Mouse (Mus musculus) kidney, postnatal 0 days (tissue): Measurements from ENCODE around the gene Slc22a16. TPM values are rescaled to one million over a fixed set of nuclear protein-coding genes. Genes with fewer than 3 reads are reported as not detected.

Source experiments
- ATAC-seq: fragments of 200-750 bp; cut with Nextera tagmentation; replicated peaks from 2 replicates; pipeline ENCODE4 v1.8.0; 2017; ENCODE audit warnings: low read depth, moderate number of reproducible peaks, moderate TSS enrichment, moderate library complexity; ENCODE audit not compliant: low FRiP score
- DNase-seq: peaks from one replicate; pipeline ENCODE4 v3.0.0-alpha.2; 2016; ENCODE audit warnings: low spot score
- H3K27ac ChIP-seq: fragments of 300-500 bp; sonication (generic); 2 replicates; pipeline ENCODE4 v1.5.1; 2014; ENCODE audit warnings: mild to moderate bottlenecking
- H3K27me3 ChIP-seq: fragments of 300-500 bp; sonication (generic); 2 replicates; pipeline ENCODE4 v1.6.1; 2014; ENCODE audit warnings: low read length, mixed read lengths; ENCODE audit not compliant: insufficient read depth
- H3K36me3 ChIP-seq: fragments of 300-500 bp; sonication (generic); 2 replicates; pipeline ENCODE4 v1.6.1; 2014; ENCODE audit warnings: low read length, mixed read lengths; ENCODE audit not compliant: insufficient read depth
- H3K4me1 ChIP-seq: fragments of 300-500 bp; sonication (generic); replicated peaks from 2 replicates; pipeline ENCODE4 v1.6.1; 2014; ENCODE audit warnings: antibody characterized with exemption, low read length, mixed read lengths; ENCODE audit not compliant: insufficient read depth
- H3K4me2 ChIP-seq: fragments of 300-500 bp; sonication (generic); 2 replicates; pipeline ENCODE4 v1.6.1; 2014; ENCODE audit warnings: mild to moderate bottlenecking, low read length, moderate library complexity, mixed read lengths
- H3K4me3 ChIP-seq: fragments of 300-500 bp; sonication (generic); replicated peaks from 2 replicates; pipeline ENCODE4 v1.5.1; 2014; ENCODE audit warnings: low read depth, low read length
- H3K9ac ChIP-seq: fragments of 300-500 bp; sonication (generic); 2 replicates; pipeline ENCODE4 v1.6.1; 2014; ENCODE audit warnings: low read depth, low read length
- H3K9me3 ChIP-seq: fragments of 300-500 bp; sonication (generic); replicated peaks from 2 replicates; pipeline ENCODE4 v1.6.1; 2016; ENCODE audit warnings: low read length, inconsistent platforms, mixed read lengths
- CTCF ChIP-seq: IDR thresholded peaks from 2 replicates; pipeline ENCODE4 v1.5.1; 2016; ENCODE audit warnings: antibody characterized with exemption, low read depth, mild to moderate bottlenecking, moderate library complexity
- WGBS: fragments of 180-500 bp; shearing (Covaris S2); extraction: QIAGEN DNeasy Blood & Tissue Kit; methylation state at CpG from one replicate; pipeline ENCODE4 v1.1.7; 2014; 5-methylcytosine and 5-hydroxymethylcytosine counted together
- polyA plus RNA-seq: library from polyadenylated mRNA; unstranded; fragments of >200 nt; fragmentation: Nextera tagmentation; extraction: Ambion mirVana; gene quantifications from 2 replicates; pipeline ENCODE4 v1.2.1, GENCODE M21; 2015

Gene Slc22a16
- polyA plus RNA-seq, 1 experiment from 2014 or later, result not detected

DNA sequence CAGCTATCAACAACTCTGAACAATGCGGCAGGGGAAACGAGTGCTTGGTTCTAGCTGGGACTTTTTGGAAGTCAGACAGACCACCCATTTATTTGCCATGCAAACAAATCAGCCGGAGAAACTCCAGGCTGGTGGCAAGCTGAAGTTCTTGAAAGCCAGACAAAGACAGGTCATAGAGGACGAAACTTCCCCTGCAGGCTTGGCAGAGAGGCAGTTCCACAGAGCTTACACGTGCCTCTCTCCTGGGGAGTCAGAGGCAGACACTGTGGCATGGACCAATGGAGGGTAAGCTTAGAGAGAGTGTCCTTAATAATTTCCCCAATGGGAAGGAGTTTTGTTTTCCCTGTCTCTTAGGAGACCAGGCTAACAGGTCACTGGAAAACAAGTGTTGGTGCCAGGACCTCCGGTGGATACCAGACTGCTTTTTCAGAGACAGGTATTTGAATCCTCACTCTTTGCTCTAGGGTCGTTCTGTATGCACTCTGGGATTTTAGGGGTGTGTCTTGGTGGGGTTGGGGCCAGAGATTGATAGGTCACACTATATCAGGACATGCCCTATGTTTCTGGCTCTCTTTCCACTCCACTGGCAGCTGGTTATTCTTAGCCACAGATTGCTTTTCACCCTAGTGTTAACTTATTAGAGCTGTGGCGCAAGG lies 59.6 kb downstream of the Slc22a16 start, which contains the start of gene Ddo:
Ddo (plus strand) TSS at position 356 of the 656 bp plus-strand sequence.
- H3K9me3 ChIP-seq, result no peaks in the 10 kb centered on the region
- DNase-seq, result no peak
- H3K4me1 ChIP-seq, result no peaks in the 10 kb centered on the region
- H3K9ac ChIP-seq, result no peak within 1 kb of the TSS
- no peaks in the 10 kb centered on the region for H3K27me3 ChIP-seq
- no peak for TF ChIP-seq CTCF
- H3K4me3 ChIP-seq, result no peak within 1 kb of the TSS
- H3K36me3 ChIP-seq, result no peaks in the 10 kb centered on the region
- peak; percentile 62 for ATAC-seq
- no peak within 1 kb of the TSS for H3K4me2 ChIP-seq
- 70% methylated on average over 8 of the region's 8 CpGs for WGBS
- no peak within 1 kb of the TSS for H3K27ac ChIP-seq

DNA sequence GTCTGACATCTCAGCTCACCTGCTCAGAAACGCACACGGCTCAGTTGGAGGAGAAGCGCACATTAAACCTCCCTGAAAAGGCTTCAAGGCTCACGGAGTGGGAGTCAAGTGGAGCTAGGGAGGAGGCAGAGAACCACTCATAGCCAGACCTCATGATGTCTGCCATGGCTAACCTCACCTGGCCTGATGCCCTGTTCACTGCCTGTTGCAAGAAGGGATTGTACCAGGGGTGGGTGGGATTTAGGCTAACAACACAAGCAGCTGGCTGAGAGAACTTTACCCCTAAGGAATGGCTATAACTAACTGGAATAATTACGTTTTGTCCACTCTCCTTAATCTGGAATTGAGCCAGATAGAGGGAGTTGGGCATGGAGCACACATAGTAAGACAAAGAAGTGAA lies 60.3 kb downstream of the Slc22a16 start:
- Histone ChIP-seq H3K27me3 (no peaks in the 10 kb centered on the region), H3K4me2 (no peak overlapping the region), H3K4me3 (no peak overlapping the region), H3K9me3 (no peaks in the 10 kb centered on the region), H3K36me3 (no peaks in the 10 kb centered on the region), H3K27ac (no peak overlapping the region), H3K4me1 (no peaks in the 10 kb centered on the region), H3K9ac (no peak overlapping the region)
- no peak for TF ChIP-seq CTCF
- 0 out of 2 replicates have a peak, but pooled peaks have one; percentile 31 for ATAC-seq
- no peak for DNase-seq
- 58% methylated on average over 5 of the region's 5 CpGs for WGBS

DNA sequence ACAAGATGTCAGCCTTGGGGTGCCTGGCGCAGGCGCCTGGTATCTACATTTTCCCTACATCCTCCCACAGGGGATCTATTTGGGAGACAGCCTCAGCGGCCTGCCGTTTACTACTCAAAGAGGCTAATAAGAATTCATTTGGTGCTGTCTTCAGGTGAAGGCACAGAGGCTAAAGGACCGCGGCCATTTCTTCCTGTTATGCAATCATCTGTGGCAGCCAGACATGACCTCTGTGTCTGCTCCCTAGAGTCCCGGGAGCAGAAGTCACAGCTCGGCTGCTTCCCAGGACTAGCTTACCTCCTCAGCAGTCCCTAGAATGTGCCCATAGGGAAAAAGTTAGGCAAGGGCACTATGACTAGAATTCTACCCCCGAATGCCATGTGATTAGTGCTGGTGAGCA lies 60.8 kb downstream of the Slc22a16 start:
- DNase-seq (no peak), ATAC-seq (no peak)
- Histone ChIP-seq H3K4me2 (no peak overlapping the region), H3K27ac (no peak overlapping the region), H3K4me1 (no peaks in the 10 kb centered on the region), H3K9me3 (no peaks in the 10 kb centered on the region), H3K27me3 (no peaks in the 10 kb centered on the region), H3K36me3 (no peaks in the 10 kb centered on the region), H3K9ac (no peak overlapping the region), H3K4me3 (no peak overlapping the region)
- WGBS, result 45% methylated on average over 9 of the region's 9 CpGs
- TF ChIP-seq CTCF, result no peak

DNA sequence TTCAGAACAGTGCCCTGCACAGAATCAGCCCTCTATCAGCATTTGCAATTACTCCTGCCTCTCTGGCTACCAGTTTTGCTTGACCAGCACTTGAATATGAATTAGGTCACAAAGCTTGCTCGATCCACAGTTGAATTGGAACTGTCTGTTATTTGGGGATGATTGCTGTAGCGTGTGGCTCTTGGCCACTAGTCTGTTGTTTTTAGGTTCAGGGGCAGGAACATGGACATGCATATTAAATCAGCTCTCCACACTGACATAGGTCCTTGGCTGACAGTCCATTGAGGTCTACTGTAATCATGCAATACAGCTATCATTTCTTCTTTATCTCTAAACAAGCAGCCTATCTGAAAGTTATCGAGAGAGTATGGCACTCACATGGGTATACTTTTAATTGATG lies 62.0 kb downstream of the Slc22a16 start:
- 0 out of 2 replicates have a peak, but pooled peaks cover under 1% of the 10 kb centered on the region for H3K4me1 ChIP-seq
- H3K27me3 ChIP-seq, result no peaks in the 10 kb centered on the region
- TF ChIP-seq CTCF, result no peak
- no peak overlapping the region for H3K27ac ChIP-seq
- ATAC-seq (no peak), DNase-seq (no peak)
- WGBS, result 81% methylated on average over 3 of the region's 3 CpGs
- H3K4me2 ChIP-seq, result no peak overlapping the region
- no peaks in the 10 kb centered on the region for H3K9me3 ChIP-seq
- H3K4me3 ChIP-seq, result no peak overlapping the region
- no peak overlapping the region for H3K9ac ChIP-seq
- H3K36me3 ChIP-seq, result no peaks in the 10 kb centered on the region

DNA sequence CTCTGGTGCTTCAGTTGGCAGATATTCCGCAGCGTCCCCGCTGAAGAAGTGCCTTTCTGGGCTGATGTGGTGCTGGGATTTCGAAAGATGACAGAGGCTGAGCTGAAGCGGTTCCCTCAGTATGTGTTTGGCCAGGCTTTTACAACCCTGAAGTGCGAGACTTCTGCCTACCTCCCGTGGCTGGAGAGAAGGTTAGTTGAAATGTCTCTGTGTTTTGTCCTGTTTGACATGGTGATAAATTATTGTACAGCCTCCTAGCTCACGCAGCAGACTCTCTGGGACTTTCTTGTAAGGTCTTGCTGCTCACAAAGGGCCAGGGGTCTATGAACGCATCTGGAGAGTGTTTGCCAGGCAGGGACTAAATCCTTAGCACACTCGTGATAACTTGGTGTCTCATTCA lies 67.2 kb downstream of the Slc22a16 start:
- Histone ChIP-seq H3K36me3 (no peaks in the 10 kb centered on the region), H3K27me3 (no peaks in the 10 kb centered on the region), H3K4me1 (peaks cover 8% of the 10 kb centered on the region; the same call in 1 of the 2 replicates), H3K9me3 (no peaks in the 10 kb centered on the region), H3K27ac (peak overlapping the region; percentile 44), H3K4me2 (no peak overlapping the region), H3K9ac (no peak overlapping the region), H3K4me3 (no peak overlapping the region)
- ATAC-seq (no peak), DNase-seq (no peak)
- no peak for TF ChIP-seq CTCF
- 33% methylated on average over 10 of the region's 10 CpGs for WGBS

DNA sequence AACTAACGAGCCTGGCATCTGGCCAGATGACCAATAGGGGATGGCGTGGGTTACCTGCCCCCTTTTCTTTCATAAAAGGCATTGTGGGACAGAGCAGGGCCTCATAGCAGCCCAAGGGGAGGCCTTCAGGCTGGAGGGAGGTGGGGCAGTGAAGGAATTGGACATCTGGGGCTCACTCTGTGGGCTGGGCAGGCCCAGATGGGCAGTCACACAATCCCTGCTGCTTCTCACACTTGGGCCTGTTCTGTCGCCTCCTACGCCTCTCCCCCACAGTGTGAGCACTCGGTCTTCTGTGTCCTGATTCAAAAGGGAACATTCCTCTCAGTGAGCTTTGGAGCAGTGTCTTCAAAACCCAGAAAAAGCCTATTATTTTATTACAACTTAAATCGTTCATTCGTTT lies 68.1 kb downstream of the Slc22a16 start:
- no peaks in the 10 kb centered on the region for H3K9me3 ChIP-seq
- TF ChIP-seq CTCF, result no peak
- peak overlapping the region; percentile 21 for H3K4me2 ChIP-seq
- peak; percentile 62 for ATAC-seq
- H3K4me3 ChIP-seq, result no peak overlapping the region
- H3K9ac ChIP-seq, result no peak overlapping the region
- peak; percentile 82 for DNase-seq
- 35% methylated on average over 7 of the region's 7 CpGs for WGBS
- peak overlapping the region; percentile 42; the same call in 1 of the 2 replicates for H3K27ac ChIP-seq
- no peaks in the 10 kb centered on the region for H3K27me3 ChIP-seq
- H3K36me3 ChIP-seq, result no peaks in the 10 kb centered on the region
- H3K4me1 ChIP-seq, result peaks cover 8% of the 10 kb centered on the region; the same call in 1 of the 2 replicates
